Mouse (Mus musculus) forebrain, embryonic 10.5 days (tissue): ENCODE measurements at regions not wholly inside any gene's neighbourhood (a gene's known extent, or its start where the extent isn't known, plus 50 kb on each side); places are given as distances from the start of the nearest gene placed in this dataset.

Source experiments
- DNase-seq: peaks from one replicate; pipeline ENCODE4 v3.0.0-alpha.2; 2017; ENCODE audit warnings: low spot score; ENCODE audit errors: extremely low spot score
- H3K27ac ChIP-seq: fragments of 300-500 bp; sonication (generic); 2 replicates; pipeline ENCODE4 v1.5.1; 2016; ENCODE audit warnings: mild to moderate bottlenecking
- H3K27me3 ChIP-seq: fragments of 300-500 bp; sonication (generic); 2 replicates; pipeline ENCODE4 v1.6.1; 2016; ENCODE audit warnings: mild to moderate bottlenecking; ENCODE audit not compliant: poor library complexity, severe bottlenecking
- H3K36me3 ChIP-seq: fragments of 300-500 bp; sonication (generic); replicated peaks from 2 replicates; pipeline ENCODE4 v1.6.1; 2016; ENCODE audit warnings: mild to moderate bottlenecking, moderate library complexity
- H3K4me1 ChIP-seq: fragments of 300-500 bp; sonication (generic); 2 replicates; pipeline ENCODE4 v1.6.1; 2016
- H3K4me3 ChIP-seq: fragments of 300-500 bp; sonication (generic); 2 replicates; pipeline ENCODE4 v1.5.1; 2016; ENCODE audit warnings: mild to moderate bottlenecking, moderate library complexity
- H3K9me3 ChIP-seq: fragments of 300-500 bp; sonication (generic); 2 replicates; pipeline ENCODE4 v1.6.1; 2016; ENCODE audit warnings: mild to moderate bottlenecking, moderate library complexity
- WGBS: fragments of 180-500 bp; shearing (Covaris S2); methylation state at CpG from one replicate; pipeline ENCODE4 v1.1.7; 2016; 5-methylcytosine and 5-hydroxymethylcytosine counted together

GRCm38 (mm10) chr5:29870537-29870936, 134.8 kb upstream of the Gm5129 start:
- no peaks in the 10 kb centered on the region for H3K36me3 ChIP-seq
- WGBS, result 88% methylated on average over 3 of the region's 3 CpGs
- H3K4me1 ChIP-seq, result no peaks in the 10 kb centered on the region
- no peaks in the 10 kb centered on the region for H3K9me3 ChIP-seq
- DNase-seq, result no peak
- no peak overlapping the region for H3K27ac ChIP-seq
- H3K4me3 ChIP-seq, result no peak overlapping the region
- no peaks in the 10 kb centered on the region for H3K27me3 ChIP-seq

GRCm38 (mm10) chr5:29875451-29875850, 137.5 kb upstream of the Il6 start:
- Histone ChIP-seq H3K9me3 (no peaks in the 10 kb centered on the region), H3K36me3 (no peaks in the 10 kb centered on the region), H3K27ac (no peak overlapping the region), H3K27me3 (no peaks in the 10 kb centered on the region), H3K4me3 (no peak overlapping the region), H3K4me1 (no peaks in the 10 kb centered on the region)
- DNase-seq, result no peak
- WGBS, result 74% methylated on average over 1 of the region's 1 CpGs

GRCm38 (mm10) chr5:29887267-29887841, 125.6 kb upstream of the Il6 start:
- Histone ChIP-seq H3K4me3 (no peak overlapping the region), H3K36me3 (no peaks in the 10 kb centered on the region), H3K27me3 (no peaks in the 10 kb centered on the region), H3K27ac (no peak overlapping the region), H3K9me3 (no peaks in the 10 kb centered on the region), H3K4me1 (no peaks in the 10 kb centered on the region)
- no peak for DNase-seq
- WGBS, result 85% methylated on average over 4 of the region's 4 CpGs

GRCm38 (mm10) chr5:29892344-29892743, 120.6 kb upstream of the Il6 start:
- no peaks in the 10 kb centered on the region for H3K36me3 ChIP-seq
- peaks cover 18% of the 10 kb centered on the region for H3K4me1 ChIP-seq
- DNase-seq, result no peak
- H3K27ac ChIP-seq, result no peak overlapping the region
- WGBS, result 80% methylated on average over 2 of the region's 2 CpGs
- no peaks in the 10 kb centered on the region for H3K27me3 ChIP-seq
- H3K4me3 ChIP-seq, result no peak overlapping the region
- H3K9me3 ChIP-seq, result no peaks in the 10 kb centered on the region

GRCm38 (mm10) chr5:29892861-29893260, 120.1 kb upstream of the Il6 start:
- Histone ChIP-seq H3K9me3 (no peaks in the 10 kb centered on the region), H3K27me3 (no peaks in the 10 kb centered on the region), H3K27ac (no peak overlapping the region), H3K36me3 (no peaks in the 10 kb centered on the region), H3K4me3 (no peak overlapping the region), H3K4me1 (peaks cover 18% of the 10 kb centered on the region)
- no peak for DNase-seq
- 79% methylated on average over 2 of the region's 2 CpGs for WGBS

- Histone ChIP-seq H3K27ac (no peak overlapping the region), H3K27me3 (no peaks in the 10 kb centered on the region), H3K4me1 (peaks cover 18% of the 10 kb centered on the region), H3K4me3 (no peak overlapping the region), H3K36me3 (no peaks in the 10 kb centered on the region), H3K9me3 (no peaks in the 10 kb centered on the region)
- WGBS, result 74% methylated on average over 5 of the region's 5 CpGs
- no peak for DNase-seq
Measured at GRCm38 (mm10) chr5:29893829-29894228, 119.1 kb upstream of the Il6 start.

GRCm38 (mm10) chr5:29894606-29895595, 118.0 kb upstream of the Il6 start:
- DNase-seq, result no peak
- Histone ChIP-seq H3K36me3 (no peaks in the 10 kb centered on the region), H3K9me3 (no peaks in the 10 kb centered on the region), H3K27me3 (no peaks in the 10 kb centered on the region), H3K4me3 (no peak overlapping the region), H3K27ac (peak overlapping the region; percentile 51; the same call in 1 of the 2 replicates), H3K4me1 (peaks cover 18% of the 10 kb centered on the region)
- WGBS, result 52% methylated on average over 9 of the region's 9 CpGs

GRCm38 (mm10) chr5:29897617-29898016, 115.3 kb upstream of the Il6 start:
- Histone ChIP-seq H3K27me3 (no peaks in the 10 kb centered on the region), H3K4me3 (no peak overlapping the region), H3K36me3 (no peaks in the 10 kb centered on the region), H3K9me3 (no peaks in the 10 kb centered on the region), H3K27ac (no peak overlapping the region), H3K4me1 (peaks cover 18% of the 10 kb centered on the region)
- DNase-seq, result no peak

- Histone ChIP-seq H3K27me3 (no peaks in the 10 kb centered on the region), H3K4me3 (no peak overlapping the region), H3K36me3 (no peaks in the 10 kb centered on the region), H3K4me1 (no peaks in the 10 kb centered on the region), H3K27ac (no peak overlapping the region), H3K9me3 (no peaks in the 10 kb centered on the region)
- DNase-seq, result no peak
- WGBS, result 87% methylated on average over 2 of the region's 2 CpGs
Measured at GRCm38 (mm10) chr5:29901716-29902115, 111.2 kb upstream of the Il6 start.

- no peak for DNase-seq
Measured at GRCm38 (mm10) chr5:29920295-29920694, 92.6 kb upstream of the Il6 start.

GRCm38 (mm10) chr5:29925527-29925926, 87.4 kb upstream of the Il6 start:
- Histone ChIP-seq H3K4me1 (no peaks in the 10 kb centered on the region), H3K27ac (no peak overlapping the region), H3K4me3 (no peak overlapping the region), H3K27me3 (no peaks in the 10 kb centered on the region), H3K36me3 (no peaks in the 10 kb centered on the region), H3K9me3 (peaks cover 5% of the 10 kb centered on the region; the same call in 1 of the 2 replicates)
- no peak for DNase-seq
- WGBS, result 82% methylated on average over 2 of the region's 2 CpGs

More at GRCm38 (mm10) chr5:29920295-29920694, 92.6 kb upstream of the Il6 start:
- 83% methylated on average over 2 of the region's 2 CpGs for WGBS
- Histone ChIP-seq H3K4me3 (no peak overlapping the region), H3K4me1 (no peaks in the 10 kb centered on the region), H3K27ac (no peak overlapping the region), H3K36me3 (no peaks in the 10 kb centered on the region), H3K27me3 (no peaks in the 10 kb centered on the region), H3K9me3 (peaks cover 20% of the 10 kb centered on the region)

GRCm38 (mm10) chr5:29927594-29927993, 85.3 kb upstream of the Il6 start:
- no peaks in the 10 kb centered on the region for H3K27me3 ChIP-seq
- H3K4me1 ChIP-seq, result no peaks in the 10 kb centered on the region
- H3K9me3 ChIP-seq, result no peaks in the 10 kb centered on the region
- DNase-seq, result no peak
- H3K27ac ChIP-seq, result no peak overlapping the region
- no peaks in the 10 kb centered on the region for H3K36me3 ChIP-seq
- 80% methylated on average over 1 of the region's 1 CpGs for WGBS
- H3K4me3 ChIP-seq, result no peak overlapping the region

GRCm38 (mm10) chr5:29929381-29929780, 83.5 kb upstream of the Il6 start:
- WGBS, result 93% methylated on average over 2 of the region's 2 CpGs
- Histone ChIP-seq H3K27ac (no peak overlapping the region), H3K4me3 (no peak overlapping the region), H3K27me3 (no peaks in the 10 kb centered on the region), H3K4me1 (no peaks in the 10 kb centered on the region), H3K9me3 (no peaks in the 10 kb centered on the region), H3K36me3 (no peaks in the 10 kb centered on the region)
- no peak for DNase-seq
